Mouse (Mus musculus) C2C12 (cell line): Measurements from ENCODE around the gene Mfsd10. TPM values are rescaled to one million over a fixed set of nuclear protein-coding genes. Genes with fewer than 3 reads are reported as not detected.

Source experiments
- H3K27me3 ChIP-seq: one replicate; pipeline ENCODE4 v1.6.1; 2011; ENCODE audit not compliant: control insufficient read depth, insufficient read depth, insufficient read length
- H3K36me3 ChIP-seq: one replicate; pipeline ENCODE4 v1.6.1; 2011; ENCODE audit not compliant: control insufficient read depth, insufficient read depth
- H3K4me3 ChIP-seq: one replicate; pipeline ENCODE4 v1.5.1; 2011; ENCODE audit warnings: mild to moderate bottlenecking, control low read depth; ENCODE audit not compliant: poor library complexity, insufficient read depth, severe bottlenecking
- H3K79me2 ChIP-seq: one replicate; pipeline ENCODE4 v1.6.1; 2011; ENCODE audit not compliant: control insufficient read depth, insufficient read depth
- H3K79me3 ChIP-seq: one replicate; pipeline ENCODE4 v1.6.1; 2011; ENCODE audit warnings: low read depth, control low read depth
- H3ac ChIP-seq: one replicate; pipeline ENCODE3; 2011; ENCODE audit warnings: low read depth; ENCODE audit not compliant: control insufficient read depth, insufficient read length
- CEBPB ChIP-seq: IDR thresholded peaks from one replicate; pipeline ENCODE4 v1.6.1; 2011; ENCODE audit warnings: low read depth, mild to moderate bottlenecking, control low read depth, moderate library complexity
- CTCF ChIP-seq: IDR thresholded peaks from one replicate; pipeline ENCODE4 v1.5.1; 2011; ENCODE audit not compliant: control insufficient read depth, insufficient read depth, insufficient read length
- FOSL1 ChIP-seq: IDR thresholded peaks from one replicate; pipeline ENCODE4 v1.8.0; 2011; ENCODE audit warnings: mild to moderate bottlenecking, low read length; ENCODE audit not compliant: poor library complexity, insufficient read depth, severe bottlenecking
- MAX ChIP-seq: IDR thresholded peaks from one replicate; pipeline ENCODE4 v1.6.1; 2011; ENCODE audit warnings: mild to moderate bottlenecking, control low read depth
- MYOD1 ChIP-seq: IDR thresholded peaks from one replicate; pipeline ENCODE4 v1.6.1; 2011; ENCODE audit warnings: low read depth; ENCODE audit not compliant: control insufficient read depth, insufficient read length
- MYOG ChIP-seq: IDR thresholded peaks from one replicate; pipeline ENCODE4 v1.6.1; 2011; ENCODE audit not compliant: control insufficient read depth, insufficient read length; ENCODE audit errors: extremely low read depth
- USF1 ChIP-seq: IDR thresholded peaks from one replicate; pipeline ENCODE4 v1.6.1; 2011; ENCODE audit warnings: low read depth, mild to moderate bottlenecking, control low read depth, moderate library complexity
- polyA plus RNA-seq: library from polyadenylated mRNA; unstranded; fragments of >200 nt; fragmentation: generic; extraction: Trizol; gene quantifications from one replicate; pipeline ENCODE4 v1.2.1, GENCODE M21; 2012; ENCODE audit warnings: missing spikeins

Gene Mfsd10
- polyA plus RNA-seq, 1 experiment = 69.3 TPM

DNA sequence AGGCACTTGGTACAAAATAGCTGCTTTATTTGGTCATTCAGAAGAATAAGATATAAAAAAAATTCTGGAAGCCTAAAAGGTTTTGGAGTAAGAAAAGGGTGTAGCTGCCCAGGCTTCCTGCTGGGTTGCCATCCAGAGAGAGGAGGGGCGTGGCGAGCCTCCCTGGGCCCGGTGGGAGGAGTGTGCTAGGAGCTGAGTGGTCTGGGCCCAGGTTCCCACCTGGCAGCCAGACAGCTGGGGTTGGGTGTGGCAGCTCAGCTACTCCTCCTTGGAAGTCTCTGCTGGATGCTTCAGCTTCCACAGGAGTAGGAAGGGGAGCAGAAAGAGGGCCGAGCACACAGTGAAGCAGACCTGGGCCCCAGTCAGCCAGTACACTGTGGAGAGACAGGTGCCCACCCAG is 3.4 kb downstream of the Mfsd10 start:
- peaks cover 12% of the 10 kb centered on the region for H3K79me3 ChIP-seq
- no peak overlapping the region for H3K4me3 ChIP-seq
- TF ChIP-seq MYOG (no peak), CTCF (no peak), FOSL1 (no peak), CEBPB (no peak), MYOD1 (no peak), MAX (no peak), USF1 (no peak)
- H3K27me3 ChIP-seq = no peaks in the 10 kb centered on the region
- H3K36me3 ChIP-seq = peaks cover 71% of the 10 kb centered on the region
- no peak overlapping the region for H3ac ChIP-seq
- H3K79me2 ChIP-seq = peaks cover 26% of the 10 kb centered on the region

DNA sequence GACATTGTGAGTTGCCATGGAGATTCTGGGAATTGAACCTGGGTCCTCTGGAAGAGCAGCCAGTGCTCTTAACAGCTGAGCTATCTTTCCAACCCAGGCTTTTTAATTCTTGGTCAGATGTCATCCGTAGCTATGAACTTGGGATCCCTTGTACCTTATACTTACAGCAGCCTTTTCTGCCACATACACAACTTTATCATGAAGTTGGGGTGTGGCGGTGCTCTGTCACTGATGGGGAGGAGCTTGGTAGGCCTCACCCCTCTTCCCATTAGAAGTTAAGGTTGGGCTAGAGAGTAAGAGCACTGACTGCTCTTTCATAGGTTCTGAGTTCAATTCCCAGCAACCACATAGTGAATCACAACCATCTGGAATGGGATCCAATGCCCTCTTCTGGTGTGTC is 4.0 kb downstream of the Mfsd10 start:
- TF ChIP-seq MYOD1 = no peak
- TF ChIP-seq MYOG = no peak
- no peak for TF ChIP-seq MAX
- no peak for TF ChIP-seq USF1
- no peak for TF ChIP-seq FOSL1
- no peak for TF ChIP-seq CTCF
- TF ChIP-seq CEBPB = no peak
- Histone ChIP-seq H3K79me3 (peaks cover 12% of the 10 kb centered on the region), H3K4me3 (no peak overlapping the region), H3ac (no peak overlapping the region), H3K27me3 (no peaks in the 10 kb centered on the region), H3K36me3 (peaks cover 71% of the 10 kb centered on the region), H3K79me2 (peaks cover 26% of the 10 kb centered on the region)

DNA sequence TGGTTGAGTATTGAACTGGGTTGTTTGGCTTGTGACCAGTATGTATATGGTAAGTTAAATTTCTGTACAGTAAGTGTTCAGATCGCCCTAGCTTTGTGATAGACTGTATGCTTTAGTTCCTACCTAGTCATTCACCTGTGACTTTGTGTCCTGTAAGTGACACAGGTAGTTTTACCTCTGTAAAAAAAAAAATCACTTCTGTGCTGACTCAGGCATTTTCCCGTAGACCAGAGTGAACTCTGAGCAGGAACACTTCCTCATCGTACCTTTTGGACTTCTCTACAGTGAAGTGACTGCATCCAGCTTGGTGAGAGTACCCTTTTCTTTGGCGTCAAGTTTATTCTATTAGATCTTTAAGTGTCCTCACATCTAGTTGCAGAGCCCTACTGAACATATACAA is 27.0 kb downstream of the Mfsd10 start:
- TF ChIP-seq MYOG (no peak), USF1 (no peak), FOSL1 (no peak), CEBPB (no peak), MAX (no peak), MYOD1 (no peak), CTCF (no peak)
- H3K4me3 ChIP-seq = no peak overlapping the region
- H3K36me3 ChIP-seq = peaks cover 61% of the 10 kb centered on the region
- no peak overlapping the region for H3ac ChIP-seq
- no peaks in the 10 kb centered on the region for H3K79me2 ChIP-seq
- H3K27me3 ChIP-seq = no peaks in the 10 kb centered on the region
- no peaks in the 10 kb centered on the region for H3K79me3 ChIP-seq

DNA sequence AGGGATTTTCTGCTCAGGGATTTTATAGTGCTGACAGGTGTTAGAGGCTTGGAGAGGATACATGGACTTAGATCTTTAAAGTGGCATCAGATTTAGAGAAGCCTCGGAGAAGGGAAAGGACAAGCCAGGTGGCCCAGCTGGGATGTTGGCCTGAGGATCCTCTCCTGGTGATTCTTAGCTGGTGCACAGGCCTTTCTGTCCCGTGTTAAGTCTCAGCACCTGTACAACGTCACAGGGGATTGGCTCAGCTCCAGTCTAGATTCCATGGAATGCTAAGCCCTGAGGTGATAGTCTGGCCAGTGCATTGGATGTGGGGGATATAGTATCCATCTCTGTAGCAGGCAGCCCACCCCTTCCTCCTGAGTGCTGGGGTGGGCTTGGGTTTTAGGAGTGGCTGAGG is 28.8 kb downstream of the Mfsd10 start:
- Histone ChIP-seq H3K27me3 (no peaks in the 10 kb centered on the region), H3K79me2 (no peaks in the 10 kb centered on the region), H3K79me3 (no peaks in the 10 kb centered on the region), H3K4me3 (no peak overlapping the region), H3ac (no peak overlapping the region), H3K36me3 (peaks cover 61% of the 10 kb centered on the region)
- TF ChIP-seq MYOD1 (no peak), USF1 (no peak), CTCF (no peak), CEBPB (no peak), MAX (no peak), FOSL1 (no peak), MYOG (no peak)

DNA sequence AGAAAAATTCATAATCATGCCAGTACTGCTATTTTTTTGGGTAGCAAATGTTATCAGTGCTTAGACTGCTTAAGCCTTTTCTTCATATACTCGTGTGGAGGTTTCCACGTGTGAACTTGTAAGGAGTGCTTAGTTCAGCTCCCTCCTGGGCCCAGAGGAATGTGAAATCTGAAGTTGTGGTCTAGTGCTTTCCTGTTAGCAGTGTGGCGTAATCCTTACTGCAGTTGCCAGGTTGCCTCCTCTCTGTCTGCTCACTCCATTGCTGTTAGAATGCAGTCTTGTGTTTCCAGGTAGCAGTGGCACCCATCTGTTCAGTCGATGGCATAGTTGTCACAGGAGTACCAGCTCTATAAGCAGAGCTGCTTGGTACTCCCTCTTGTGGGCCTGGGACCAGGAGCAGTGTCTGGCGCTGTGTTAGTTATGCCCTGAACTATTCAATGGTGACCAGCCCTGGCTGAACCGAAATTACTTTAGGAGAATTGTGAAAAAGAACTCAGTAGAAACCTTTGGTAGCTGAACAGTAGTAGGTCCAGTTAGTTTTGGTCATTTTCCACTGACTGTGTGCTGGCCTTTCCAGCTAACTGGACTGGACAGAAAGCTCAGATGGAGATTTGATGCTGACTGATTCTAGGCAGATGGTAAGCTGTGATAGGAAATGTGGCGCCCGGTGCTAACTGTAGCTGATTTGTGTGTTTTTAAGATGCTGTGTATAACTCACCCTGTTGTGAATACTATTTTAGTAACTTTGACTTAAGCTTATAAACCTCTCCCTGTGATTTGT is 29.7 kb downstream of the Mfsd10 start:
- H3K27me3 ChIP-seq = no peaks in the 10 kb centered on the region
- H3K79me3 ChIP-seq = no peaks in the 10 kb centered on the region
- no peak for TF ChIP-seq MAX
- no peak for TF ChIP-seq MYOG
- TF ChIP-seq USF1 = no peak
- no peak for TF ChIP-seq CEBPB
- TF ChIP-seq MYOD1 = no peak
- no peak for TF ChIP-seq FOSL1
- no peak for TF ChIP-seq CTCF
- no peak overlapping the region for H3ac ChIP-seq
- H3K36me3 ChIP-seq = peaks cover 68% of the 10 kb centered on the region
- H3K4me3 ChIP-seq = no peak overlapping the region
- no peaks in the 10 kb centered on the region for H3K79me2 ChIP-seq

DNA sequence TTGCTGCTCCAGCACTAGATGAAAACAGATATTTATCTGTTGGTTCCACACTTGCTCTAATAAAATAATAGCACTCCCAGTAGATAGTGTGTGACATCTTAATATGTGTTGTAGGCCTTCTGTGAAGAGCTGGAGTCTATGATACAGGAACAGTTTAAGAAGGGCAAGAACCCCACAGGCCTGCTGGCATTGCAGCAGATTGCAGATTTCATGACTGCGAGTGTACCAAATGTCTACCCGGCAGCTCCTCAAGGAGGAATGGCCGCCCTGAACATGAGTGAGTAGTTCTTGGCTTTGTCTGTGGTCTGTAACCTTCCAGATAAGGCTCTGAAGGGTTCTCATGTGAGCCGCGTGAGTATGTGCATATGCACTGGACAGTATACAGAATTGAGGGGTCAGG is 32.4 kb downstream of the Mfsd10 start:
- peaks cover 74% of the 10 kb centered on the region for H3K36me3 ChIP-seq
- no peak for TF ChIP-seq MYOG
- no peak for TF ChIP-seq CEBPB
- TF ChIP-seq MAX = no peak
- no peak for TF ChIP-seq FOSL1
- no peak for TF ChIP-seq USF1
- no peak for TF ChIP-seq CTCF
- no peak for TF ChIP-seq MYOD1
- H3K4me3 ChIP-seq = no peak overlapping the region
- H3K79me2 ChIP-seq = no peaks in the 10 kb centered on the region
- H3ac ChIP-seq = no peak overlapping the region
- no peaks in the 10 kb centered on the region for H3K27me3 ChIP-seq
- H3K79me3 ChIP-seq = no peaks in the 10 kb centered on the region
